Mouse (Mus musculus) hindbrain, embryonic 15.5 days (tissue): ENCODE results near the gene Ppp1r26. TPM values are rescaled to one million over a fixed set of nuclear protein-coding genes. Genes with fewer than 3 reads are reported as not detected.

Source experiments
- ATAC-seq: fragments of 200-750 bp; cut with Nextera tagmentation; 2 replicates; pipeline ENCODE4 v1.8.0; 2017; ENCODE audit warnings: low read depth, moderate number of reproducible peaks, moderate TSS enrichment; ENCODE audit not compliant: low FRiP score
- H3K27ac ChIP-seq: fragments of 300-500 bp; sonication (generic); replicated peaks from 2 replicates; pipeline ENCODE4 v1.5.1; 2015; ENCODE audit warnings: mild to moderate bottlenecking, inconsistent platforms
- H3K27me3 ChIP-seq: fragments of 300-500 bp; sonication (generic); 2 replicates; pipeline ENCODE4 v1.6.1; 2015; ENCODE audit warnings: control low read depth, inconsistent platforms
- H3K36me3 ChIP-seq: fragments of 300-500 bp; sonication (generic); 2 replicates; pipeline ENCODE4 v1.6.1; 2015; ENCODE audit warnings: control low read depth, inconsistent platforms
- H3K4me1 ChIP-seq: fragments of 300-500 bp; sonication (generic); replicated peaks from 2 replicates; pipeline ENCODE4 v1.6.1; 2015; ENCODE audit warnings: control low read depth, inconsistent platforms
- H3K4me2 ChIP-seq: fragments of 300-500 bp; sonication (generic); 2 replicates; pipeline ENCODE4 v1.6.1; 2015; ENCODE audit warnings: moderate library complexity, mild to moderate bottlenecking, inconsistent platforms
- H3K4me3 ChIP-seq: fragments of 300-500 bp; sonication (generic); 2 replicates; pipeline ENCODE4 v1.5.1; 2015; ENCODE audit warnings: mild to moderate bottlenecking, inconsistent platforms
- H3K9ac ChIP-seq: fragments of 300-500 bp; sonication (generic); 2 replicates; pipeline ENCODE4 v1.6.1; 2015; ENCODE audit warnings: inconsistent platforms
- H3K9me3 ChIP-seq: fragments of 300-500 bp; sonication (generic); 2 replicates; pipeline ENCODE4 v1.6.1; 2016; ENCODE audit warnings: control low read depth, inconsistent platforms
- WGBS: fragments of 180-500 bp; shearing (Covaris S2); methylation state at CpG from one replicate; pipeline ENCODE4 v1.1.7; 2015; 5-methylcytosine and 5-hydroxymethylcytosine counted together
- polyA plus RNA-seq: library from polyadenylated mRNA; unstranded; fragments of >200 nt; fragmentation: Nextera tagmentation; extraction: Ambion mirVana; gene quantifications from 2 replicates; pipeline ENCODE4 v1.2.1, GENCODE M21; 2015

Ppp1r26 gene
- polyA plus RNA-seq, 1 experiment from 2014 or later, result 17.4 TPM

DNA sequence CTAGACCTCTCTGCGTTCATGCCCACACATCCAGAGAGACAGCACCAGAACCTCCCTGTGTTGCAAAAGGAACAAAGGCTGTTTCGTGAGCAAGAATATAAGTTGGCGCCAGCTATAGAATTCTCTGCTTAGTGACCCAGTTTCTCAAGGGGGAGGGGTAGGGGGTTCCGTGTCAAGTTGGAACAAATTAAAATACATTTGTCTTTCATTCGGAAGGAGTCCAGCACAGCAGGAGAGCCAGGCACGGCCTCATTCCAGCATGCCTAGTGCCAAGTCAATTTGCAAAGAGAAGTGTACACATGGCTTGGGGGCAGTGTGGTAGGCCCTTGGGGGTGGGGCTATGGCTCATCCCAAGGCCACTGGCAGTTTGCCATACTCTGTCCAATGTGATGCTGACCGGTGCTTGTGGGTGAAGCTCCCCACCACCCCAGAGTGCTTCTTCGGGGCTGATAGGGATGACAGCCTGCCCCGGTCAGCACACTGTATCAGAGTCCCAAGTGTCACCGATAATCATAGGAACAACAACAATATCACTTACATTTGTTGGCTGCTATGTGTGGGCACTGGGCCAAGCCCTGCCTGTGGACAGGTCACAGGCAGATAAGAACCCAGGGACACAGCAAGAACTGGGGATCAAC, 31.1 kb upstream of the Ppp1r26 start:
- peak overlapping the region; percentile 54; the same call in 1 of the 2 replicates for H3K27ac ChIP-seq
- H3K4me1 ChIP-seq, result peaks cover 18% of the 10 kb centered on the region
- H3K4me2 ChIP-seq, result no peak overlapping the region
- no peaks in the 10 kb centered on the region for H3K9me3 ChIP-seq
- H3K9ac ChIP-seq, result no peak overlapping the region
- no peaks in the 10 kb centered on the region for H3K27me3 ChIP-seq
- no peak overlapping the region for H3K4me3 ChIP-seq
- no peak for ATAC-seq
- H3K36me3 ChIP-seq, result no peaks in the 10 kb centered on the region
- WGBS, result 37% methylated on average over 10 of the region's 10 CpGs

GRCm38 (mm10) chr2:28416511-28416910, 30.1 kb upstream of the Ppp1r26 start:
- 89% methylated on average over 1 of the region's 1 CpGs for WGBS
- Histone ChIP-seq H3K27me3 (no peaks in the 10 kb centered on the region), H3K9ac (no peak overlapping the region), H3K9me3 (no peaks in the 10 kb centered on the region), H3K27ac (no peak overlapping the region), H3K4me3 (no peak overlapping the region), H3K4me2 (no peak overlapping the region), H3K36me3 (no peaks in the 10 kb centered on the region), H3K4me1 (peaks cover 18% of the 10 kb centered on the region)
- ATAC-seq, result no peak

- no peak overlapping the region for H3K9ac ChIP-seq
- H3K9me3 ChIP-seq, result no peaks in the 10 kb centered on the region
- ATAC-seq, result peak; percentile 55
- no peak overlapping the region for H3K4me3 ChIP-seq
- H3K4me2 ChIP-seq, result no peak overlapping the region
- no peaks in the 10 kb centered on the region for H3K36me3 ChIP-seq
- no peaks in the 10 kb centered on the region for H3K27me3 ChIP-seq
- no peak overlapping the region for H3K27ac ChIP-seq
- 30% methylated on average over 2 of the region's 2 CpGs for WGBS
- peaks cover 18% of the 10 kb centered on the region for H3K4me1 ChIP-seq
Measured at GRCm38 (mm10) chr2:28418034-28418433, 28.6 kb upstream of the Ppp1r26 start.

GRCm38 (mm10) chr2:28419898-28420297, 26.7 kb upstream of the Ppp1r26 start:
- no peak overlapping the region for H3K27ac ChIP-seq
- ATAC-seq, result no peak
- H3K27me3 ChIP-seq, result no peaks in the 10 kb centered on the region
- H3K9ac ChIP-seq, result no peak overlapping the region
- H3K36me3 ChIP-seq, result no peaks in the 10 kb centered on the region
- H3K4me3 ChIP-seq, result no peak overlapping the region
- no peak overlapping the region for H3K4me2 ChIP-seq
- WGBS, result 16% methylated on average over 4 of the region's 4 CpGs
- H3K4me1 ChIP-seq, result peaks cover 11% of the 10 kb centered on the region
- no peaks in the 10 kb centered on the region for H3K9me3 ChIP-seq

- no peak overlapping the region for H3K4me3 ChIP-seq
- H3K4me1 ChIP-seq, result peaks cover 4% of the 10 kb centered on the region; the same call in 1 of the 2 replicates
- H3K9me3 ChIP-seq, result no peaks in the 10 kb centered on the region
- no peak overlapping the region for H3K4me2 ChIP-seq
- WGBS, result 31% methylated on average over 3 of the region's 3 CpGs
- no peak overlapping the region for H3K9ac ChIP-seq
- no peak overlapping the region for H3K27ac ChIP-seq
- H3K36me3 ChIP-seq, result no peaks in the 10 kb centered on the region
- no peaks in the 10 kb centered on the region for H3K27me3 ChIP-seq
- ATAC-seq, result no peak
Measured at GRCm38 (mm10) chr2:28423167-28423566, 23.4 kb upstream of the Ppp1r26 start.

DNA sequence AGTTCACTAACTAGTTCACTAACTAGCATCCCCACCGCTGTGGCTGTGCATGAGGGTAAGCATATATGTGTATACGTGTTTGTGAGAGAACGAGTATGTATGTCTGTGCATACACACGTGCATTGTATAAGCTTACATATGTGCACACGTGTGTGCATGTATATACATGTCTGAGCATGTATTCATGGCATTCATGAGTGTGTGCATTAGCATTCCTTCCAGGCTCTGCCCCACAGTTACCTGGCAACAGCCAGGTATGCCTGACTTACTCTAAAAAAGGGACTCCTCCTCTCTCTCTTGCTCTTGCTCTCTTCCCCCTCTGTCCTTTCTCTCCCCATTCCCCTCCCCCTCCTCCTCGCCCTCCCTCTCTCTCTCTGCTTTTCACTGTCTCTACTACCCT, 19.4 kb upstream of the Ppp1r26 start:
- H3K4me3 ChIP-seq, result no peak overlapping the region
- 86% methylated on average over 6 of the region's 6 CpGs for WGBS
- peaks cover 4% of the 10 kb centered on the region; the same call in 1 of the 2 replicates for H3K4me1 ChIP-seq
- H3K4me2 ChIP-seq, result no peak overlapping the region
- H3K27ac ChIP-seq, result no peak overlapping the region
- no peak for ATAC-seq
- no peaks in the 10 kb centered on the region for H3K9me3 ChIP-seq
- 0 out of 2 replicates have a peak, but pooled peaks cover 2% of the 10 kb centered on the region for H3K27me3 ChIP-seq
- H3K36me3 ChIP-seq, result no peaks in the 10 kb centered on the region
- no peak overlapping the region for H3K9ac ChIP-seq

- Histone ChIP-seq H3K27me3 (0 out of 2 replicates have a peak, but pooled peaks cover 2% of the 10 kb centered on the region), H3K27ac (no peak overlapping the region), H3K36me3 (no peaks in the 10 kb centered on the region), H3K4me1 (no peaks in the 10 kb centered on the region), H3K9me3 (no peaks in the 10 kb centered on the region), H3K4me2 (no peak overlapping the region), H3K9ac (no peak overlapping the region), H3K4me3 (no peak overlapping the region)
- no peak for ATAC-seq
- WGBS, result 69% methylated on average over 6 of the region's 6 CpGs
Measured at GRCm38 (mm10) chr2:28430846-28431245, 15.8 kb upstream of the Ppp1r26 start.

GRCm38 (mm10) chr2:28432811-28433210, 13.8 kb upstream of the Ppp1r26 start:
- ATAC-seq, result no peak
- Histone ChIP-seq H3K4me3 (no peak overlapping the region), H3K9me3 (no peaks in the 10 kb centered on the region), H3K4me1 (no peaks in the 10 kb centered on the region), H3K4me2 (no peak overlapping the region), H3K27ac (no peak overlapping the region), H3K9ac (no peak overlapping the region), H3K27me3 (0 out of 2 replicates have a peak, but pooled peaks cover 2% of the 10 kb centered on the region), H3K36me3 (no peaks in the 10 kb centered on the region)
- WGBS, result 26% methylated on average over 1 of the region's 1 CpGs

GRCm38 (mm10) chr2:28433512-28433911, 13.1 kb upstream of the Ppp1r26 start:
- Histone ChIP-seq H3K9me3 (no peaks in the 10 kb centered on the region), H3K9ac (no peak overlapping the region), H3K4me3 (no peak overlapping the region), H3K4me2 (no peak overlapping the region), H3K36me3 (no peaks in the 10 kb centered on the region), H3K27me3 (0 out of 2 replicates have a peak, but pooled peaks cover 2% of the 10 kb centered on the region), H3K4me1 (no peaks in the 10 kb centered on the region), H3K27ac (no peak overlapping the region)
- ATAC-seq, result no peak
- 0% methylated on average over 1 of the region's 2 CpGs for WGBS

GRCm38 (mm10) chr2:28435401-28435800, 11.2 kb upstream of the Ppp1r26 start:
- 94% methylated on average over 11 of the region's 11 CpGs for WGBS
- no peak for ATAC-seq
- Histone ChIP-seq H3K27me3 (no peaks in the 10 kb centered on the region), H3K36me3 (no peaks in the 10 kb centered on the region), H3K9me3 (no peaks in the 10 kb centered on the region), H3K9ac (no peak overlapping the region), H3K27ac (no peak overlapping the region), H3K4me3 (no peak overlapping the region), H3K4me1 (no peaks in the 10 kb centered on the region), H3K4me2 (no peak overlapping the region)

DNA sequence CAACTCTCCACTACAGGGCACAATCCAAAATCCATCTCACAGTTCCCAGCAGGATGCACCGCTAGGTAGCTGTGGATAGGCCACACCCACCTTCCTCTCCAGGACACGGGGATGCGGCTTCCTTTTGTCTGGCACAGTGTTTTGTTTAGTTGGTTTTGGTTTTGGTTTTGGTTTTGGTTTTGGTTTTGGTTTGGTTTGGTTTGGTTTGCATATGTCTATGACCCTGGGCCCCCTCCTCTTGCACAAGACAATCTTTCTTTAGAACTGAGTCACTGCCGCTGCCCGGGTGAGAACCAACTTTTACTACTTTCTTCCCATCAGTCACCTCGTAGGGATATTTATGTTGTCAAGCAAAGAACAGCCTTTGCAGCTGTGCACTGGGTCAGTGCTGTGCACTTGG, 5.8 kb upstream of the Ppp1r26 start:
- H3K27ac ChIP-seq, result no peak overlapping the region
- no peaks in the 10 kb centered on the region for H3K9me3 ChIP-seq
- WGBS, result 79% methylated on average over 6 of the region's 6 CpGs
- no peaks in the 10 kb centered on the region for H3K36me3 ChIP-seq
- no peak overlapping the region for H3K4me3 ChIP-seq
- H3K9ac ChIP-seq, result no peak overlapping the region
- H3K4me2 ChIP-seq, result no peak overlapping the region
- H3K4me1 ChIP-seq, result peaks cover 5% of the 10 kb centered on the region
- no peak for ATAC-seq
- no peaks in the 10 kb centered on the region for H3K27me3 ChIP-seq

DNA sequence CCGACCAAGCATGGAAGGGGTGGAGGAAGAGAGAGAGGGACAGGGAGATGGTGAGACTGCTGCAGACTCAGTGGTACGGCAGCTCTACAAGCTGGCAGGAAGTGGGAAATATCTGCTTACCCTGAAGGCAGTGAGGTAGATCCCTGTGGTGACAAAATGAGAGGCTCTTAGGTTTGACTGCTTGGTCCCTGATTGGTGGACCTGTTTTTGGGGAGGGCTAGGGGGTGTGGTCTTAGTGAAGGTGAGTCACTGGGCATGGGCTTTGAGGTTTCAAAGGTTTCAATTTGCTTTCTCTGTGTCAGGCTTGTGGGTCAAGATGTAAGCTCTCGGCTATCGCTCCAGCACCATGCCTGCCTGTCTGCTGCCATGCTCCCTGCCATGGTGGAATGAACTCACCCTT, 1.5 kb upstream of the Ppp1r26 start:
- no peak overlapping the region for H3K9ac ChIP-seq
- no peak overlapping the region for H3K27ac ChIP-seq
- peaks cover 23% of the 10 kb centered on the region for H3K4me1 ChIP-seq
- H3K27me3 ChIP-seq, result no peaks in the 10 kb centered on the region
- peaks cover 4% of the 10 kb centered on the region; the same call in 1 of the 2 replicates for H3K36me3 ChIP-seq
- H3K4me3 ChIP-seq, result no peak overlapping the region
- WGBS, result 85% methylated on average over 4 of the region's 4 CpGs
- H3K9me3 ChIP-seq, result no peaks in the 10 kb centered on the region
- no peak for ATAC-seq
- H3K4me2 ChIP-seq, result no peak overlapping the region

DNA sequence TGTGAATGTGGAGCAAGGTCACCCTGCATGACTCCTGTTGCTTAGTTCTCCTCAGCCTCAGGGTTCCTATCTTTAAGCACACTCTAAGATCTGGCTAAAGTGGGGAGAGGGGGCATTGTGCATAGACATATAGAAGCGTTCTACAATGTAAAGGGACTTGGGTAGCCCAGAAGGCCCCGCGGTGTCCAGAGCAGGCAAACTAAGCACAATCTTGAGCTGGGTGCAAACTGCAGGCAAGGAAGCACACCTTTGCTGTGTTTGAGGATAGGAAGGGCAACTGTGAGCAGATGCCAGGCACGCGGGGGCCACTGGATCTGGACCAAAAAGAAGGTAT, 452 bp upstream of the Ppp1r26 start:
- Histone ChIP-seq H3K36me3 (peaks cover 13% of the 10 kb centered on the region), H3K9me3 (no peaks in the 10 kb centered on the region), H3K4me2 (peak overlapping the region; percentile 94), H3K4me1 (peaks cover 23% of the 10 kb centered on the region), H3K4me3 (peak overlapping the region; percentile 66), H3K27me3 (no peaks in the 10 kb centered on the region), H3K27ac (peak overlapping the region; percentile 90), H3K9ac (peak overlapping the region; percentile 79)
- peak; percentile 53 for ATAC-seq
- WGBS, result 3% methylated on average over 5 of the region's 5 CpGs
